Mouse (Mus musculus) Muller cell, postnatal 12 days (primary cell): ENCODE results near the gene Ttll13.

Experiments used
- DNase-seq: peaks from one replicate; pipeline ENCODE4 v3.0.0-alpha.2; 2015; ENCODE audit errors: inconsistent ontology term

Ttll13 gene

DNA sequence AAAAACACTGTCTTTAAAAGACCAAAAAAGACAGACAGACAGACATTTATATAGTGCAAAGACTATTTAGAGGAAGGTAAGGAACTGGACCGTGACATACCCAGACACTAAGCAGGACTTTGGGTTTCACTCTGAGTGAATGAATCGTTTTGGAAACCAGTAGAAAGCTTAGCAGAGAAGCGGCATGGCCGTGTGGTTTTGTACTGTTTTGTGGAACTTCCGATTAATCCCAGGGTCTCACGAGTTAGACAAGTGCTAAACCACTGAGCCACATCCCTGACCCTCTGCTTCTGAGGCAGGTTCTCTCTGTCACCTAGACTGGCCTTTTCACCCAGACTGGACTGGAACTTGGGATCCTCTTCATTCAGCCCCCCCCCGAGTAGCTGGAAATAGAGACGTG lies 31.7 kb upstream of the Ttll13 start:
- no peak for DNase-seq

DNA sequence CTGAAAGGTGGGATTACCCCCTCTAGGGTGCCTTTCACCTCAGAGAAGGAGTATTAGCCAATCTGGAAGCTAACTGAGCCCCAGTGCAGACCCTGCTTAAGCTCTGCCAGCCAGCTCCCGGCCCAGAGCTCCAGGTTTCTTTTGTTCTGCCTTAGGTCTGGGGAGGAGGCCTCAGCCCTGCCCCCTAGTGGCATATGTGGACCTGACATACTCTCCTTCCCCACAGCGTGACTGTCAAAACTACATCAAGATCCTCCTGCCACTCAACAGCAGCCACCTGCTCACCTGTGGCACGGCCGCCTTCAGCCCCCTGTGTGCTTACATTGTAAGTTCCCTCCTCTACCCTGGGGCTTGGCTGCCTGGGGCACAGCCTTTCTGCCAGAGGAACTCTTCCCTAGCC lies 30.8 kb upstream of the Ttll13 start:
- DNase-seq = peak; percentile 64

DNA sequence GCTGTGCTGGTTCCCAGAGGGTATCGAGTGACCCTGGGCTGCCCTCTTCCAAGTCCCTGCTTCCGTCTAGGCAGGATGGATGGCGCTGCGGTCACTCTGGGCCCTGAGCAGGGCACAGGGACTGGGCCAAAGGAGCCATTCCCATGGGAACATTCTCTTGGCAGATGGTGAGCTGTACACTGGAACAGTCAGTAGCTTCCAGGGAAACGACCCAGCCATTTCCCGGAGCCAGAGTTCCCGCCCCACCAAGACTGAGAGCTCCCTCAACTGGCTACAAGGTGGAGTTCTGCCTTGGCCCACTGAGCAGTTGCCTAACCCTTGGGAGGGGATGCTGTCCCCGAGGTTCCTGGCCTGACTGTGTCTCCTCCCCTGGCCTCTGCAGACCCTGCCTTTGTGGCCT lies 29.6 kb upstream of the Ttll13 start:
- peak; percentile 34 for DNase-seq

DNA sequence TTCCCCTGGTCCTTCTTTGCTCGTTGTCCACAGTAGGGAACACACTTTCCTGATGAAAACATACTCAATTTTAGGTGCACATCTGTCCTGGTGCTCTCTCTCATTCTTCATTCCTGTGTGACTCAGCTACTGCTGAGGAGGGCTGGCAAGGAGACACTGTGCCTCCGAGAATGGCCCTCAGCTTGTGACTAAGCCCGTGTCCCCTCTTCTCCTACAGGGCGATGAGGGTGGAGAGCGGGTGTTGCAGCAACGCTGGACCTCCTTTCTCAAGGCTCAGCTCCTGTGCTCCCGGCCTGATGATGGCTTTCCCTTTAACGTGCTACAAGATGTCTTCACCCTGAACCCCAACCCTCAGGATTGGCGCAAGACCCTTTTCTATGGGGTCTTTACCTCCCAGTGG lies 27.5 kb upstream of the Ttll13 start:
- no peak for DNase-seq

DNA sequence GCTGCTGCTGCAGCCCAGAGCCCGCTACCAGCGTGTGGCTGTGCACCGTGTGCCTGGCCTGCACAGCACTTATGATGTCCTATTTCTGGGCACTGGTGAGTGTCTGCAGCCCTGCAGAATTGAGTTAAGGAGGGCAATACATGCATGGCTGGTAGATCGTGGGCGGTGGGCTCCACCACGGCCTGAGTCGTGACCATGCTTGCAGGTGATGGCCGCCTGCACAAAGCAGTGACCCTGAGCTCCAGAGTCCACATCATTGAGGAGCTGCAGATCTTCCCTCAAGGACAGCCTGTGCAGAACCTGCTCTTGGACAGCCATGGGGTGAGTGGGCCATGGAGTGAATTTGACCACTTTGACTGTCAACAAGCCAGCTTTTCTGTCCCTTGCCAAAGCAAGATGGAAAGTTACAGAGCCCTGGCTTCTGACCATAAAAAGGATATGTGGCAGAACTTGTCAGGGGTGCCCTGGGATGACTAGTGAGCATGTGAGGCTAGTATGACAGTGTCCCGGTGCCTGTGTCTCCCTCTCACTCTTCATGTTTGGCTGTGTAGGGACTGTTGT lies 25.9 kb upstream of the Ttll13 start:
- DNase-seq = no peak

DNA sequence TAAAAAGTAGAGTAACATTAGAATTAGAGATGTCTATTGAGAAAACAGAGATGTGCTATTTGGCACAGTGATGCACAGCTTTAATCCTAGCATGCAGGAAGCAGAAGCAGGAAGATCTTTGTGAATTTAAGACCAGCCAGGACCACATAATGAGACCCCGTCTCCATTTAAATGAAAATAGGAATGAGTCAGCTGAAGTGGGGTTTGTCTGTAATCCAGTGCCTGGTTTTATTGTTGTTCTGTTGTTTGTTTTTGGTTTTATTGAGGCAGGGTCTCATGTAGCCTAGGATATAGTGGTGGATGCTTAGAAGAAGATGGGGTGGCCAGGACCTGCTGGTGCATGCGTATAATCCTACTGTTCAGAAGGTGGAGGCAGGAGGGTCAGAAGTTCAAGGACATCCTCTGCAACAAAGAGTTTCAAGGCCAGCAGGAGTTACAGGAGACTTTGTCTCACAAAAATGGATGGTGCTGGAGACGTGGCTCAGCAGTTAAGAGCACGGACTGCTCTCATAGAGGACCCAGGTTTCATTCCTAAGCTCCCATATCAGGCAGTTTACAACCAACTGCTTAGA lies 24.9 kb upstream of the Ttll13 start:
- no peak for DNase-seq

DNA sequence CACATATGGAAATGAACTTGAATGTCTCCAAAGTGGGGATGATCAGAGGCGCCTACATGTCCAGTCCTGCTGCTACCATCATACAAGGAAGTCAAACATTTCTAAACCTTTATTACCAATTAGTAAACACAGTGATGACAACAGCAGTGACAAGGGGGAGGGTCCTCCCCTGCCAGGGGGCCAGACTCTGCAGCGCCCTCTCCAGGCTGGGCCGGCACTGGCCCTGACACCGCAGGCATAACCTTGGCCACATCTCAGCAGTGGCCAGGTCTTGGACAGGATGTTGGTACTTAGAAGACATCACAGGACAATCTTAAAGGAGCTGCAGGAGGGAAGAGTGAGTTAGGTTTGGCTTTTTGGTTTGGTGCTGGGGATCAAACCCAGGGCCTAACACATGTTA lies 19.1 kb upstream of the Ttll13 start:
- DNase-seq = no peak

DNA sequence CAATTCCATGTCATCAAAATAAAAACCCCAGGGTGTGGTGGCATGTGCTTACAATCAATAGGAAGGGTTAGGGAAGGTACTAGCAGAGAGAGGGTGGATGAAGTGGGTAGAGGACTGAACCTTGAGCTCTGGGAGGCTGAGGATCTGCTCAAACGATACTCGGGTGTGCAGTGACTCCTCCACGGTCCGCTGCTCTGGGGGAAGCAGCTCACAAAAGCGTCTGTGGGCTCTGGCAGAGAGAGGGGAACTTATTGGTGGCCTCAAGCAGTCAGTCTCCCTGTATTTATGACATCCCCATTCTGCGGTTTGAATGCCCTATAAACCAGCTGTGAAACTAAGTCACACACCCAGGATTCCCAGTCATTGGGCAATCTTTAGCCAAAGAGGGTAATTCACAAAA lies 16.0 kb upstream of the Ttll13 start:
- DNase-seq = no peak

DNA sequence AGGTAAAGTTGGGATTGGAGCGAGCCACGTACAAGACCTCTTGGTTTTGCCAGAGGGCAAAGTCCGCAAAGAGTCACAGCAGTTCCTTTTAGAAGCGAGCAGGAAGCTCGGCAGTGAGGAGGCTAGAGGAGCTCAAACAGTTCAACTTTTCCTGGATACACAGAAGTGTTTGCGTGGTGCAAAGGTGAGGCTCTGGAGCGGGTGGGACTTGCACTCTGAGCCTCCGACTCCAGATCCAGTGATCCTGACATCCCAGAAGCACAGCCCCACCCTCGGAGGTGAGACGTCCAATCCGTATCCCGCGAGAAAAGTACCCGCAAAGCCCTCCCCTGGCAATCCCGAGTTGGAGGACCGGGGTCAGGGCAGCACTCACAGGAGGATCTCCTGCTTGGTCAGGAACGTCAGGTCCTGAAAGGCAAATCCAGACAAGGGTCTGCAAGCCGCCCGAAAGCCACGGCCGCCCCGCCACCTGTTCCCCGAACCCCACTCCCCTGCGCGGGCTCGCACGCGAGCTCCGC lies 14.1 kb upstream of the Ttll13 start:
- no peak for DNase-seq

DNA sequence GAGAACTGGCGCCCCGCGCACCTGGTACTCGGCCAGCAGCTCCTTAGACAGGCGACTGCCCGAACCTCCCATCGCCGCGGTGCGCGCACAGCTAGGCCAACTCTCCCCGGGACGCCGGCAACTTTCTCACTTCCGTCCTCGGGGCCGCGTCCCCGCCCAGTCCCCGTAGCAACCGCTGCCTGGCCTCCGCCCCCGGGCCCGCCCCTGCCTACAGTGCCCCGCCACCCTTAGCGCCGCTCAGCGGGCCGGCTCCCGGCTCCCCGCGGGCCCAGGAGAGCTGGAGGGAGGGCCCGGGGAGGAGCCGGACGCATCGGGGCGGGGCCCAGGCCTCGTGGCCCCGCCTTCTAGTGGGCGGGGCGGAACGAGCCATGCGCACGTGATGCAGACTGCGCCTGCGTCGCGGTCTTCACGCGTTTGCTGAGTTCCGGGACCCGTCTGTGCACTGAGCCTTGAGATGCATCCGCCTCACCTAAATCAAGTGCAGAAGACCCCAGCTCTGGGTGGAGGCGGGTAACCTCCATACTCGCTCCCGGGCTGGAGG lies 13.6 kb upstream of the Ttll13 start, which contains the start of the genes Cib1 and Gdpgp1:
Cib1 (minus strand) TSS at position 325 of the 541 bp plus-strand sequence.
Gdpgp1 (plus strand) TSS at position 377 of the 541 bp plus-strand sequence.
- peak; percentile 99 for DNase-seq

DNA sequence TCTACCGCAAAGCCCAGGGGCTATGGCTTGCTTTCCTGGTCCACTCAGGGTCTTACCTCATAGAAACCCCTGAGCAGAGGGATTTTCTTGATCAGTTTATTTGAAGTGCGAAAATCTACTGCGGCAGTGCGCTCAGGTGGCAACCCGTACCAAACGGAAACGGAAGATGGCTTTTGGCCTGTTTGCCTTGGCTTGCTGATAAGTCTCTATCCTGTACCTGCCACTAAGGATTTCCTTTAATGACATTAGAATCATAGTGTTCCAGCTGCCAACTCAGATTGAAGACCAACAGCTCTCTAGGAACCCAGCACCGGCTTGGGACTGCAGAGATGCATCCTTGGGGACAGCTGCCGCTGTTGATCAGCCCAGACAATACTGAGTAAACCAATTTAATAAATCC lies 12.4 kb upstream of the Ttll13 start:
- DNase-seq = no peak

DNA sequence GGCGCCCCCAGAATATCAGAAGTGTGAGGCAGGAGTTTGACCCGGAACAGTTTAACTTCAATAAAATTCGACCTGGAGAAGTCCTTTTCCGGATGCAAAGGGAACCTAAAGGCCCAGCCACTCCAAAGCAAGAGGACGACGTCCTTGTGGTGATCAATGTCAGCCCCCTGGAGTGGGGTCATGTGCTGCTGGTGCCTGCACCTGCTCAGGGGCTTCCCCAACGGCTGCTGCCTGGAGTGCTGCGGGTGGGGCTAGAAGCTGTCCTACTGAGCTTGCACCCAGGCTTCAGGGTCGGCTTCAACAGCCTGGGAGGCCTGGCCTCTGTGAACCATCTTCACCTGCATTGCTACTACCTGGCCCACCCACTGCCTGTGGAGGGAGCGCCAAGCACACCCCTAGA lies 7.6 kb upstream of the Ttll13 start:
- no peak for DNase-seq

DNA sequence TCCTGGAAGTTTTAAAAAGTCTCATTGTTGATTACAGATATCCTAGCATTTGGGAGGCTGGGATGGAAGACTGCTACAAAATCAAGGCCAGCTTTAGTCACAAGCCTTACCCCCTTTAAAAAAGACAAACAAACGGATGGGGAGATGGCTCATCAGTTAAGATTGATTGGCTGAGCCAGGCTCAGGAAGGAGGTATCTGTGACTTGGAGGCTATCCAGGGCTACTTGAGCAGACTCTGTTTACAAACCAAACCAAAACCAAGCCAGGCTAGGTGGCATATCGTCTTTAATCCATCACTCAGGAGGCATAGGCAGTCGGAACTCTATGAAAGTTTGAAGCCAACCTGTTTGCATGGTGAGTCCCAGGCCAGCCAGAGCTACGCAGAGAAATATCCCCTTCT lies 4.5 kb upstream of the Ttll13 start:
- DNase-seq = no peak

DNA sequence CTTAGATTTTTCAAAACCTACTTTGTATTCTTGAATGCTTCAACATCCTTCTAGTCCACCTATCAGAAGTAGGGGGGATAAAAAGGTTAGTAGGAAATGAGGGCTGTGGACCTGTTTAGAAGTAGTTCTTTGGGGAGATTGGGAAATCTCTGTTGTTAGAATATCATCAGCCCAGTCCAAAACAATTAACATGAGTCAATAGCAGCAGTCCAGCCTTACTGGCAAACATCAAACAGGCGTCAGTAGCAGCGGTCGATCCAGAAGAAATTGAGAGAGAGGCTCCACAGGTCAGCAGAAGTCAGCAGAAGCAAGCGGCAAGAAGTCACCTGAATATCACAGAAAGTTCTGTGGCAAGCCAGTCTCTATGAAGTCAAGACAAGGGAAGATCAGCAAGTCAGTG lies 1.3 kb upstream of the Ttll13 start:
- no peak for DNase-seq

DNA sequence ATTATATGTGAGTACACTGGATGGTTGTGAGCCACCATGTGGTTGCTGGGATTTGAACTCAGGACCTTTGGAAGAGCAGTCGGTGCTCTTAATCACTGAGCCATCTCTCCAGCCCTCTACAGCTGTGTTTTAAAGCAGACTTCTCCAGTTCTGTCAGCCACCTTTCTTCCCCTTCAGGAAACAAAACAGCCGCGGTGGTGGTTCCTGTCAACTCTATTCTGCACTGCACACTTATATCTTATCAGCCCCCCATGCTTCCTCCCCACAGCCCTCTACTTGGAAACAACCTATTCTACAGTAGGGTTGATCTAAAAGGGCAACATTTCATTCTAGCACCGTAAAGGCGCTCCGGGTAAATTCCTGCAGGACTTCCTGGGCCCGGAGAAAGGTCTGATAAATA lies 683 bp downstream of the Ttll13 start:
- DNase-seq = no peak

DNA sequence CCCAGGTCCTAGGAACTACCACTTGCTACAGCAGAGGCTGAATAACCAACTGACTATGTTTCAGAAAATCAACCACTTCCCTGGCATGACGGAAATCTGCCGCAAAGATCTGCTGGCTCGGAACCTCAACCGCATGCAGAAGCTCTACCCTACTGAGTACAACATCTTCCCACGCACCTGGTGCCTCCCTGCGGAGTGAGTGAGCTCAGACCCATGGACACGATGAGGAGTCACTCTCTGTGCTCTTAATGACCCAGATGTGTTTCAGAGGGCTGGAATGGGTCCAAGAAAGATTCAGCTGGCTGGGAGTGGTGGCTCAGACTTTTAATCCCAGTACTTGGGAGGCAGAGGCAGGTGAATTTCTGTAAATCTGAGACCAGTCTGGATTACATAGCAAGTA lies 6.3 kb downstream of the Ttll13 start:
- DNase-seq = no peak

DNA sequence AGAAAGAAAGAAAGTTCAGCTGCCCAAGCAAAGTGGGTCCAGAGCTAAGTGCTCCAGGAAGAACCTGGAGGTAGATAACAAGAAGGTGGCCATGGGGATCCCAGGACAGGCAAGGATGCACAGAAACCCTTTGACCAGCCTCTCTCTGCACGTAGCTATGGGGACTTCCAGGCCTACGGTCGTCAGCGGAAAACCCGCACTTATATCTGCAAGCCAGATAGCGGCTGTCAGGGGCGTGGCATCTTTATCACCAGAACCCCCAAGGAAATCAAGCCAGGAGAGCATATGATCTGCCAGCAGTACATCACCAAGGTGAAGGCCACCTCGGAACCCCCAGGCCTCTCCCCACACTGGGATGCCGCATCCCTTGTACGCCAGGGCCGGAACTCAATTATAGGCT lies 6.7 kb downstream of the Ttll13 start:
- no peak for DNase-seq

DNA sequence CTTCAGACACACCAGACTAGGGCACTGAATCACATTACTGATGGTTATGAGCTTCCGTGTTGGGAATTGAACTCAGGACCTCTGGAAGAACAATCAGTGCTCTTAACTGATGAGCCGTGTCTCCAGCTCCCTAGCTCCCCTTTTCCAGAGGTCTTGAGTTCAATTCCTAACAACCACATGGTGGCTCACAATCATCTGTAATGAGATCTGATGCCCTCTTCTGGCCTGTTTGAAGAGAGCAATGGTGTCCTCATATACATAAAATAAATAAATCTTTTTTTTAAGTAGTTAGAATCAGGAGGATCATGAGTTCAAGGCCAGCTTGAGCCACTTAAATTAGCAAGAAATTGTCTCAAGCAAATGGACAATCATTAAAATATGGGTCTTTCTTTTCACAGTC lies 9.8 kb downstream of the Ttll13 start:
- DNase-seq = no peak

DNA sequence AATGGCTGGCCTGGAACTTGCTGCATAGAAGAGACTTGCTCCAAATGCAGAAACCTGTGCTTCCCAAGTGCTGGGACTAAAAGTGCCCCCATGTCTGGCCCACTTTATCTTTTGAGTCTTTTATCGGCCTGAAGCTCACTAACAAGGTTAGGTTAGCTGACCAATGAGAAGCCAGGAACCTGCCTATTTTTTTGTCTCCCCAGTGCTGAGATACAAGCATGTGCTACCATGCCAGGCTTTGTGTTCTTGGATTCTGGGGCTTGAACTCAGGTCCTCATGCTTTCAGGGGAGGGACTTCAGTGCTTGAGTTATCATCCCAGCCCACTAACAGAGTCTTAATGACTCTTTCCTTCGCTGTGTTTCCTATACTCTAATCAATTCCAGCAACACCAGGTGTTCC lies 11.5 kb downstream of the Ttll13 start:
- no peak for DNase-seq

DNA sequence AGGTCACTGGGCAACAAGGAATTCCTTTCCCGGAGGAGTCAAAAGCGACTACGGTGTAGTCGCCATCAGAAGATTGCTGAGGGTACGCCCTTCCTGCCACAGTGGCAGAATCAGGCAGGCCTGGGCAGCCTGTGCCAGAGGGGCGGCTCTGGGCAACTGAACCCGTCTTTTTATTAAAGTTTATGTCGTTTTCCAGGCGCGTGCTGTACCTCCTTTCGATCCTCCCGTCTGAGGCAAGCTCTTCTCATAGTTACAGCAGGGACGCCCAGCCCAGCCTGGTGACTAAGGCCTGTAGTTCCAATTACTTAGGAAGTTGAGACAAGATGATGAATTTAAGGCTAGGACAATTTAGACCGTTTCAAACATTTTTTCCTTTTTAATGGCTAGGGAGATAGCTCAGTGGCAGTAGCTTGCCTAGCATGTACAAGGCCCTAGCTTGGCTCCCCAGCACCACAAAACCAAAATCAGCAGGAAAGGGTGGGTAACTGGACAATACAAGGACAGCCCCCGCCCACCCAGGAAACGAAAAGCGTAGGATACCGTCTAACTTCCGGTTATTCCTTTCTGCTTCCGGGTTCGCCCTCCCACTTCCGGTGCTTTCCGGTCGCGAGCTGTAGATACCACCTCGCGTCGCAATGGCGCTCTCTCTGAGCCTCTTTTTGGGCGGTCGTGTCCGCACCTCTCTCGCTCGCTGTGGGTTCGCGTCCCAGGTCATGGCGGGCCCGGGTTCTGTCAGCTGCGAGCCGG lies 14.6 kb downstream of the Ttll13 start, which contains the start of gene Ngrn:
Ngrn (plus strand) TSS at position 591 of the 747 bp plus-strand sequence.
- DNase-seq = peak; percentile 90

DNA sequence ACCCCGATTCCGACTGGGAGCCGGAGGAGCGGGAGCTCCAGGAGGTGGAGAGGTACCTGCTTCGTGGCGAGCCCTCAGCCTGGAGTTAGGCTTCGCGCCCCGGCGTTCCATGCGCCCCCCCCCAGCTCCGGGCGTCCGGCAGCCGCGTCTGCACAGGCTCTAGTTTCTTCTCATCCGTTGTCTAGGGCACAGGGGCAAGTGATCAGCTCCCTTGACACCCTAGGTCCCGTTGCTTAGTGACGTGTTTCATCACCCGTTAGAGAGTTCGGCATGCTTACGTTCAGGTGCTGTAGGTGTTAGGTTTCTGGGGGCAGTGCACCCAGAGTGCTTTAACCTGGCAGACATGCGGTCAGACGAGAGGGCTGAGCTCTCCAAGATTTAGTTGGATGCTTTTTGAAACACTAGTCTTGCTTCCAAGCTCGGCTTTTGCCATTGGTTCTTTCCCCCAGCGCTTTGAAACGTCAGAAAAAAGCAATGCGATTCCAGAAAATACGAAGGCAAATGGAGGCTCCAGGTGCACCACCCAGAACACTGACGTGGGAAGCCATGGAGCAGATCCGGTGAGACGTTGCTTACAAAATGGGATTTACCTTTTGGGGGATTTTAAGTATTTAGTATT lies 15.3 kb downstream of the Ttll13 start:
- no peak for DNase-seq

DNA sequence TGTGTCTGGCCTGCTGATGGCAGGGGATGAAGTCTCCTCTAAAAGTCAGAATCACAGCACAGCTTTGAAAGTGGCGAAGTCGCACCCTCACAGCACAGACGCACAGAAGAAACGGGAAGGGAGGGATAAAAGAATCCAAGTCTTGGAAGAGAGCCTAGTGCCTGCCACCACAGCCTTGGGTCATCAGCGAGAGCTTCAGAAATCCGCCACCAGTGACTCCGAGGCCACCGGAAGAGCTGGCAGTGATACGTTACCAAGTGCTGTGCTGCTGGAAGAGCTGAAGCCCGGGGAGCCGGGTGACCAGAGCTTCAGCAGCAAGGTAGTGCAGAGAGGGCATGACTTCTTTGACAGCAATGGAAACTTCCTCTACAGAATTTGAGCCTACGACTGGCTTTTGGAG lies 18.4 kb downstream of the Ttll13 start:
- DNase-seq = no peak
